Comparison of ENCODE assay signal across 11 mouse cellular contexts in the genomic region with DNA sequence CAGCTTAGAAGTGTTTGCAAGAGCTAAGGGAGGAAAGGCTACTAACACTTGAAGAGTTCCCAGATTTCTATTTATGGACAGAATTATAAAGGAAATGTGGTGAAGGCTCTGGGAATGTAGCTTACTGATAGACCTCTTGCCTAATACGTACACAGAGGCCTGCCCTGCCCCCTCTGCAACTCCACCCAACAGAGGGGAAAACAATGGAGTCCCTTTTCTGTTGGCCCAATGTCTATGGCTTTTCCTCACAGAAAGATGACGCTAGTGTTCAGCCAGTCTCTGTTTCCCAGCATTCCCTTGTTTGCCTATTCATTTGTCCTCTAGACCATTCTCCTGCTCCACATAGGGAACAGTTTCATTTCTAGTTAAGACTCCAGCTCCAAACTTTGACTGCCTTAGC. TPM values are rescaled to one million over a fixed set of nuclear protein-coding genes. Genes with fewer than 3 reads are reported as not detected.
DNase-seq lines count a peak whose midpoint lies in the region; ATAC-seq lines count a peak whose summit lies in the region.
"Had no signal": no experiment of that assay in that cellular context is flagged by ENCODE, and none has a peak within 500 bp of the region (broad histone marks: within the 10 kb centered on the region; RNA-seq: fewer than 3 reads in every experiment).

No protein-coding gene starts in this region.

- ATAC-seq in embryonic facial prominence, embryonic 11.5 days (replicated peaks; ENCODE audit: insufficient number of reproducible peaks, low FRiP score, low TSS enrichment, low read depth) = no peak; the same call in 1 of the 2 replicates
- ATAC-seq in liver, embryonic 11.5 days (replicated peaks; ENCODE audit: low FRiP score) = no peak
- no peak for ATAC-seq in embryonic facial prominence, embryonic 15.5 days (ENCODE audit: insufficient number of reproducible peaks, low FRiP score, low TSS enrichment, low read depth)

- H3K4me1 ChIP-seq in embryonic facial prominence, embryonic 11.5 days (ENCODE audit: control insufficient read depth, insufficient read depth, low read length) = no peaks in the 10 kb centered on the region
- peaks cover 6% of the 10 kb centered on the region for H3K4me1 ChIP-seq in embryonic facial prominence, embryonic 10.5 days
- H3K4me1 ChIP-seq in liver, embryonic 11.5 days (replicated peaks; ENCODE audit: control insufficient read depth, insufficient read depth, low read length) = 0 out of 2 replicates have a peak, but pooled peaks cover 3% of the 10 kb centered on the region
- H3K4me1 ChIP-seq in embryonic facial prominence, embryonic 15.5 days = no peaks in the 10 kb centered on the region
- H3K4me1 ChIP-seq: embryonic facial prominence, embryonic 12.5 days had no signal

- H3K36me3 ChIP-seq in embryonic facial prominence, embryonic 11.5 days (replicated peaks; ENCODE audit: control insufficient read depth, insufficient read depth, low read depth, low read length) = no peaks in the 10 kb centered on the region
- H3K36me3 ChIP-seq in embryonic facial prominence, embryonic 10.5 days (replicated peaks) = peaks cover 20% of the 10 kb centered on the region
- H3K36me3 ChIP-seq in liver, embryonic 11.5 days (ENCODE audit: control insufficient read depth, insufficient read depth, low read length) = no peaks in the 10 kb centered on the region; the same call in 1 of the 2 replicates
- H3K36me3 ChIP-seq in embryonic facial prominence, embryonic 15.5 days = peaks cover 19% of the 10 kb centered on the region
- H3K36me3 ChIP-seq: heart, embryonic 15.5 days had no signal

- no peak overlapping the region for H3K4me3 ChIP-seq in embryonic facial prominence, embryonic 11.5 days (ENCODE audit: low read depth, low read length)
- no peak overlapping the region for H3K4me3 ChIP-seq in embryonic facial prominence, embryonic 10.5 days
- no peak overlapping the region for H3K4me3 ChIP-seq in liver, embryonic 11.5 days (ENCODE audit: low read depth, low read length)
- no peak overlapping the region for H3K4me3 ChIP-seq in embryonic facial prominence, embryonic 15.5 days (replicated peaks)
- H3K4me3 ChIP-seq: embryonic facial prominence, embryonic 12.5 days; heart, embryonic 15.5 days had no signal

- no peaks in the 10 kb centered on the region for H3K9me3 ChIP-seq in embryonic facial prominence, embryonic 11.5 days (replicated peaks; ENCODE audit: control insufficient read depth, low read length)
- no peaks in the 10 kb centered on the region for H3K9me3 ChIP-seq in embryonic facial prominence, embryonic 10.5 days
- no peaks in the 10 kb centered on the region for H3K9me3 ChIP-seq in liver, embryonic 11.5 days (ENCODE audit: control insufficient read depth, low read length)
- no peaks in the 10 kb centered on the region for H3K9me3 ChIP-seq in embryonic facial prominence, embryonic 15.5 days (replicated peaks)
- H3K9me3 ChIP-seq: embryonic facial prominence, embryonic 12.5 days; heart, embryonic 15.5 days had no signal

- WGBS in embryonic facial prominence, embryonic 11.5 days = 18% methylated on average over 2 of the region's 2 CpGs
- WGBS in embryonic facial prominence, embryonic 10.5 days = 14% methylated on average over 2 of the region's 2 CpGs
- WGBS in liver, embryonic 11.5 days = 15% methylated on average over 2 of the region's 2 CpGs
- WGBS in embryonic facial prominence, embryonic 15.5 days = 11% methylated on average over 2 of the region's 2 CpGs

- no peak overlapping the region for H3K27ac ChIP-seq in embryonic facial prominence, embryonic 11.5 days (replicated peaks; ENCODE audit: low read depth, low read length)
- H3K27ac ChIP-seq in embryonic facial prominence, embryonic 10.5 days (replicated peaks) = no peak overlapping the region
- H3K27ac ChIP-seq in liver, embryonic 11.5 days (ENCODE audit: low read depth, low read length) = no peak overlapping the region
- H3K27ac ChIP-seq in embryonic facial prominence, embryonic 15.5 days (replicated peaks) = 0 out of 2 replicates have a peak overlapping the region, but pooled peaks have one; percentile 22
- H3K27ac ChIP-seq: embryonic facial prominence, embryonic 12.5 days; heart, embryonic 15.5 days had no signal

- DNase-seq in embryonic facial prominence, embryonic 11.5 days (ENCODE audit: low spot score) = peak; percentile 10
- no peak for DNase-seq in embryonic facial prominence, embryonic 10.5 days (ENCODE audit: low spot score)
- DNase-seq in liver = peak; percentile 17
- DNase-seq in liver, embryonic 11.5 days (ENCODE audit: low spot score) = no peak
- DNase-seq in lung, postnatal 36 days = peak; percentile 58
- no peak for DNase-seq in T-cell, adult 2 months (ENCODE audit: low spot score)
- DNase-seq in spleen, adult 12 weeks (ENCODE audit: low spot score) = no peak
- DNase-seq: adrenal gland, postnatal 10 days had no signal

- H3K27me3 ChIP-seq in embryonic facial prominence, embryonic 11.5 days (ENCODE audit: control insufficient read depth, insufficient read depth, low read length) = no peaks in the 10 kb centered on the region
- H3K27me3 ChIP-seq in embryonic facial prominence, embryonic 10.5 days (replicated peaks; ENCODE audit: low read depth, poor library complexity, severe bottlenecking) = no peaks in the 10 kb centered on the region
- no peaks in the 10 kb centered on the region for H3K27me3 ChIP-seq in liver, embryonic 11.5 days (replicated peaks; ENCODE audit: control insufficient read depth, insufficient read depth, low read length)
- H3K27me3 ChIP-seq in embryonic facial prominence, embryonic 15.5 days = no peaks in the 10 kb centered on the region
- H3K27me3 ChIP-seq: embryonic facial prominence, embryonic 12.5 days; heart, embryonic 15.5 days had no signal

- no peak overlapping the region; the same call in 1 of the 2 replicates for H3K9ac ChIP-seq in embryonic facial prominence, embryonic 11.5 days (replicated peaks; ENCODE audit: low read length)
- H3K9ac ChIP-seq in liver, embryonic 11.5 days (ENCODE audit: low read depth, low read length) = no peak overlapping the region
- H3K9ac ChIP-seq in embryonic facial prominence, embryonic 15.5 days = no peak overlapping the region
- H3K9ac ChIP-seq: embryonic facial prominence, embryonic 12.5 days; heart, embryonic 15.5 days had no signal

- H3K4me2 ChIP-seq in embryonic facial prominence, embryonic 11.5 days (ENCODE audit: low read depth, low read length) = no peak overlapping the region
- H3K4me2 ChIP-seq in liver, embryonic 11.5 days = no peak overlapping the region
- no peak overlapping the region for H3K4me2 ChIP-seq in embryonic facial prominence, embryonic 15.5 days (replicated peaks)
- H3K4me2 ChIP-seq: embryonic facial prominence, embryonic 12.5 days; heart, embryonic 15.5 days had no signal

RNA-seq across cellular contexts. Expression of a gene that starts 9.4 kb away (rescaled TPM):
- polyA plus RNA-seq in embryonic facial prominence, embryonic 11.5 days (2014; fragmentation: Nextera tagmentation; extraction: Ambion mirVana) = 109 and 123 TPM in 2 replicates
- polyA plus RNA-seq in embryonic facial prominence, embryonic 10.5 days (2016; fragmentation: Nextera tagmentation; extraction: Ambion mirVana) = 137 and 141 TPM in 2 replicates
- 49.4 and 65.0 TPM in 2 replicates for polyA plus RNA-seq in liver, embryonic 11.5 days (2014; fragmentation: Nextera tagmentation; extraction: Ambion mirVana)
- 60.7 and 76.0 TPM in 2 replicates for polyA plus RNA-seq in embryonic facial prominence, embryonic 15.5 days (2015; fragmentation: Nextera tagmentation; extraction: Ambion mirVana)

RNA-seq across cellular contexts. Expression of a gene that starts 59.9 kb away (rescaled TPM):
- 5.2 and 6.3 TPM in 2 replicates for polyA plus RNA-seq in embryonic facial prominence, embryonic 11.5 days (2014; fragmentation: Nextera tagmentation; extraction: Ambion mirVana)
- 8.3 and 8.4 TPM in 2 replicates for polyA plus RNA-seq in embryonic facial prominence, embryonic 10.5 days (2016; fragmentation: Nextera tagmentation; extraction: Ambion mirVana)
- polyA plus RNA-seq in liver, embryonic 11.5 days (2014; fragmentation: Nextera tagmentation; extraction: Ambion mirVana) = 1.7 and 1.9 TPM in 2 replicates
- 11.1 and 12.0 TPM in 2 replicates for polyA plus RNA-seq in embryonic facial prominence, embryonic 15.5 days (2015; fragmentation: Nextera tagmentation; extraction: Ambion mirVana)

Comparison
In these comparisons a context has a peak if more than half of its experiments do, and no peak if none do; other contexts are left out.
1. DNase-seq: peak in embryonic facial prominence, embryonic 11.5 days (single experiment), liver (single experiment) and lung, postnatal 36 days (single experiment); none in embryonic facial prominence, embryonic 10.5 days (single experiment), liver, embryonic 11.5 days (single experiment), T-cell, adult 2 months (single experiment) and spleen, adult 12 weeks (single experiment).